Mouse (Mus musculus) c-Kit-positive CD71-positive TER-119-negative erythroid progenitor cells, embryonic 14.5 days (primary cell): ENCODE results near the gene Irx5.
A peak's percentile ranks its signal among the peaks of the same experiment; 100 is the strongest.

Experiments
- DNase-seq: peaks from one replicate; pipeline ENCODE4 v3.0.0-alpha.2; 2013; ENCODE audit warnings: low read depth

Irx5 gene

GRCm38 (mm10) chr8:92360083-92360861 lies 2.8 kb downstream of the Irx5 start:
- DNase-seq = no peak

GRCm38 (mm10) chr8:92361546-92362351 lies 4.3 kb downstream of the Irx5 start:
- DNase-seq = no peak

GRCm38 (mm10) chr8:92362396-92363115 lies 5.1 kb downstream of the Irx5 start:
- DNase-seq = no peak

- no peak for DNase-seq
Observed at GRCm38 (mm10) chr8:92363217-92364147, 6.1 kb downstream of the Irx5 start.

GRCm38 (mm10) chr8:92364148-92364775 lies 6.8 kb downstream of the Irx5 start:
- DNase-seq = peak; percentile 40

- DNase-seq = no peak
Observed at GRCm38 (mm10) chr8:92364776-92365240, 7.4 kb downstream of the Irx5 start.

- no peak for DNase-seq
Observed at GRCm38 (mm10) chr8:92365241-92365943, 8.0 kb downstream of the Irx5 start.

GRCm38 (mm10) chr8:92365944-92366735 lies 8.7 kb downstream of the Irx5 start:
- DNase-seq = no peak

- no peak for DNase-seq
Observed at GRCm38 (mm10) chr8:92366736-92367267, 9.4 kb downstream of the Irx5 start.

GRCm38 (mm10) chr8:92379524-92379923 lies 22.1 kb downstream of the Irx5 start:
- DNase-seq = no peak

GRCm38 (mm10) chr8:92380571-92380970 lies 23.1 kb downstream of the Irx5 start:
- no peak for DNase-seq

- no peak for DNase-seq
Observed at GRCm38 (mm10) chr8:92387893-92388292, 30.5 kb downstream of the Irx5 start.

GRCm38 (mm10) chr8:92404218-92404617 lies 46.8 kb downstream of the Irx5 start:
- DNase-seq = no peak

GRCm38 (mm10) chr8:92408092-92408491 lies 50.7 kb downstream of the Irx5 start:
- no peak for DNase-seq

- DNase-seq = no peak
Observed at GRCm38 (mm10) chr8:92413583-92413982, 56.2 kb downstream of the Irx5 start.

GRCm38 (mm10) chr8:92420666-92421065 lies 63.2 kb downstream of the Irx5 start:
- no peak for DNase-seq
